Mouse (Mus musculus) spleen, adult 2 months (tissue): Measurements from ENCODE around the gene Taok3. TPM values are rescaled to one million over a fixed set of nuclear protein-coding genes. Genes with fewer than 3 reads are reported as not detected.

ENCODE experiments used
- DNase-seq, 2 experiments: peaks; one replicate each; pipeline versions ENCODE4 v3.0.0 to v3.0.0-alpha.2; 2012 to 2021; ENCODE audit warnings: low spot score in 2 of 2, low read depth in 1 of 2
- H3K27ac ChIP-seq: fragments of 200-500 bp; 2 replicates; pipeline ENCODE4 v1.5.1; 2012; ENCODE audit warnings: low read length, inconsistent platforms; ENCODE audit not compliant: insufficient read depth
- H3K27me3 ChIP-seq: fragments of 200-500 bp; 2 replicates; pipeline ENCODE4 v1.6.1; 2012; ENCODE audit warnings: mild to moderate bottlenecking, moderate library complexity, low read length, inconsistent platforms; ENCODE audit not compliant: control insufficient read depth, insufficient read depth
- H3K36me3 ChIP-seq: fragments of 200-500 bp; 2 replicates; pipeline ENCODE4 v1.6.1; 2012; ENCODE audit warnings: mild to moderate bottlenecking, low read length, inconsistent platforms; ENCODE audit not compliant: control insufficient read depth, insufficient read depth
- H3K4me1 ChIP-seq: fragments of 200-500 bp; 2 replicates; pipeline ENCODE4 v1.6.1; 2011; ENCODE audit warnings: inconsistent platforms; ENCODE audit not compliant: control insufficient read depth, insufficient read depth, insufficient read length
- H3K4me3 ChIP-seq: fragments of 200-500 bp; 2 replicates; pipeline ENCODE4 v1.5.1; 2011; ENCODE audit warnings: mild to moderate bottlenecking, inconsistent platforms; ENCODE audit not compliant: insufficient read depth, insufficient read length; ENCODE audit errors: extremely low read depth
- CTCF ChIP-seq: fragments of 200-500 bp; IDR thresholded peaks from 2 replicates; pipeline ENCODE4 v1.5.1; 2011; ENCODE audit warnings: mild to moderate bottlenecking, inconsistent platforms; ENCODE audit not compliant: insufficient read depth, insufficient read length, insufficient replicate concordance; ENCODE audit errors: extremely low read depth
- POLR2A ChIP-seq: fragments of 200-500 bp; IDR thresholded peaks from 2 replicates; pipeline ENCODE4 v1.6.1; 2011; ENCODE audit warnings: low read depth, low read length, inconsistent platforms
- WGBS: fragments of 180-500 bp; shearing (Covaris S2); methylation state at CpG from one replicate; pipeline ENCODE4 v1.1.7; 2018; 5-methylcytosine and 5-hydroxymethylcytosine counted together
- polyA plus RNA-seq: library from polyadenylated mRNA; depleted of rRNA; stranded (reverse); fragments of >200 nt; gene quantifications from 2 replicates; pipeline ENCODE4 v1.2.3, GENCODE M21; 2012

Gene Taok3
- polyA plus RNA-seq, 1 experiment: 18.4 TPM

GRCm38 (mm10) chr5:117117241-117117640, 2.7 kb upstream of the Taok3 start:
- no peaks in the 10 kb centered on the region for H3K36me3 ChIP-seq
- no peak for DNase-seq
- H3K4me1 ChIP-seq: no peaks in the 10 kb centered on the region; the same call in 1 of the 2 replicates
- no peak overlapping the region for H3K27ac ChIP-seq
- TF ChIP-seq POLR2A (no peak), CTCF (no peak)
- H3K4me3 ChIP-seq: no peak overlapping the region
- WGBS: 92% methylated on average over 2 of the region's 2 CpGs
- no peaks in the 10 kb centered on the region; the same call in 1 of the 2 replicates for H3K27me3 ChIP-seq

- H3K4me1 ChIP-seq: no peaks in the 10 kb centered on the region; the same call in 1 of the 2 replicates
- DNase-seq: no peak
- no peak overlapping the region for H3K27ac ChIP-seq
- no peaks in the 10 kb centered on the region; the same call in 1 of the 2 replicates for H3K27me3 ChIP-seq
- TF ChIP-seq CTCF: no peak
- TF ChIP-seq POLR2A: no peak
- no peak overlapping the region for H3K4me3 ChIP-seq
- no peaks in the 10 kb centered on the region for H3K36me3 ChIP-seq
- 80% methylated on average over 7 of the region's 7 CpGs for WGBS
Observed at GRCm38 (mm10) chr5:117117716-117118115, 2.2 kb upstream of the Taok3 start.

- Histone ChIP-seq H3K27ac (no peak overlapping the region), H3K36me3 (no peaks in the 10 kb centered on the region), H3K27me3 (no peaks in the 10 kb centered on the region; the same call in 1 of the 2 replicates), H3K4me3 (no peak overlapping the region), H3K4me1 (no peaks in the 10 kb centered on the region; the same call in 1 of the 2 replicates)
- DNase-seq: no peak
- WGBS: 83% methylated on average over 2 of the region's 2 CpGs
- TF ChIP-seq CTCF: no peak
- no peak for TF ChIP-seq POLR2A
Observed at GRCm38 (mm10) chr5:117118220-117118619, 1.7 kb upstream of the Taok3 start.

GRCm38 (mm10) chr5:117118850-117119249, 1.1 kb upstream of the Taok3 start:
- WGBS: 82% methylated on average over 8 of the region's 8 CpGs
- no peak overlapping the region for H3K4me3 ChIP-seq
- H3K27ac ChIP-seq: no peak overlapping the region
- no peaks in the 10 kb centered on the region; the same call in 1 of the 2 replicates for H3K27me3 ChIP-seq
- no peaks in the 10 kb centered on the region for H3K36me3 ChIP-seq
- H3K4me1 ChIP-seq: no peaks in the 10 kb centered on the region; the same call in 1 of the 2 replicates
- DNase-seq: no peak
- no peak for TF ChIP-seq POLR2A
- TF ChIP-seq CTCF: no peak

GRCm38 (mm10) chr5:117120489-117121466, 849 bp downstream of the Taok3 start:
- no peaks in the 10 kb centered on the region; the same call in 1 of the 2 replicates for H3K27me3 ChIP-seq
- no peak overlapping the region; the same call in 1 of the 2 replicates for H3K27ac ChIP-seq
- H3K4me3 ChIP-seq: peak overlapping the region; percentile 97
- H3K36me3 ChIP-seq: no peaks in the 10 kb centered on the region
- no peaks in the 10 kb centered on the region; the same call in 1 of the 2 replicates for H3K4me1 ChIP-seq
- WGBS: 4% methylated on average over 40 of the region's 40 CpGs
- DNase-seq: no peak
- no peak for TF ChIP-seq CTCF
- no peak for TF ChIP-seq POLR2A

- Histone ChIP-seq H3K27me3 (no peaks in the 10 kb centered on the region; the same call in 1 of the 2 replicates), H3K36me3 (no peaks in the 10 kb centered on the region), H3K27ac (no peak overlapping the region), H3K4me1 (no peaks in the 10 kb centered on the region; the same call in 1 of the 2 replicates), H3K4me3 (no peak overlapping the region)
- WGBS: 58% methylated on average over 2 of the region's 2 CpGs
- no peak for TF ChIP-seq CTCF
- TF ChIP-seq POLR2A: no peak
- DNase-seq: no peak
Observed at GRCm38 (mm10) chr5:117121657-117122056, 1.7 kb downstream of the Taok3 start.

- DNase-seq: no peak
- TF ChIP-seq POLR2A (no peak), CTCF (no peak)
- 83% methylated on average over 6 of the region's 6 CpGs for WGBS
- Histone ChIP-seq H3K4me1 (no peaks in the 10 kb centered on the region; the same call in 1 of the 2 replicates), H3K4me3 (no peak overlapping the region), H3K27me3 (no peaks in the 10 kb centered on the region; the same call in 1 of the 2 replicates), H3K27ac (no peak overlapping the region), H3K36me3 (no peaks in the 10 kb centered on the region)
Observed at GRCm38 (mm10) chr5:117123102-117123501, 3.2 kb downstream of the Taok3 start.
